Mouse (Mus musculus) kidney, adult 9 months (tissue): ENCODE results near the gene Atl3.

Experiments used
- DNase-seq: peaks from one replicate; pipeline ENCODE4 v3.0.0; 2022

Gene Atl3

DNA sequence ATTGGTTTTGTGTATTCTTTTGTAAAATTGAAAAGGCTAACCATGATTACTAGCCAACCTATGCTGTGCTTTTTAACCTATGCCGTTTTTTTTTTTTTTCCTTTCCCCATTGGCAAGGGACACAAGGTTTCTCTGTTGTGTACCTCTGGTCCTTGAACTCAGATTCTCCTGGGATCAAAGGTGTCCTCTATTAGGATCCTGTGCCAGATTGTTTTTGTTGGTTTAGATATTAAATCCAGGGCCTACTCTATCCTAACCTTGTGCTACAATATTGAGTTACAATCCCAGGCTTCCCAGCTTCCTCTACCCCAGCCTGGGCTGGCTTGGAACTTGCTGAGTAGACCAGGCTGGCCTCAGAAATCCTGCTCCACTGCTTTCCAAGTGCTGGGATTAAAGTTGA lies 6.9 kb downstream of the Atl3 start:
- DNase-seq = peak; percentile 89

GRCm38 (mm10) chr19:7502432-7502831 lies 8.6 kb downstream of the Atl3 start:
- DNase-seq = no peak

- DNase-seq = no peak
Observed at GRCm38 (mm10) chr19:7506321-7506720, 12.5 kb downstream of the Atl3 start.

DNA sequence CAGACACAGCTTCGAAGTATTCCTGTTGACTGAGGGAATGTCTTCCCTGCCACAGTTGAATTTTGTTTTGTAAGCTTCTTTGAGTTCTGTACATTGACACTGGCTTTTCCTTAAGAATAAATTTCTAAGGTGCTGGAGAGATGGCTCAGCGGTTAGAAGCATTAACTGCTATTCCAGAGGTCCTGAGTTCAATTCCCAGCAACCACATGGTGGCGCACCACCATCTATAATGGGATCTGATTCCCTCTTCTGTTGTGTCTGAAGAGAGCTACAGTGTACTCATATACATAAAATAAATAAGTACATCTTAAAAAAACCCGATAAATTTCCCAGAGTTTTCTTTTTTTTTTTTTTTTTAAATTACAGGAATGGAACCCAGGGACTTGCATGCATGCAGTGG lies 14.2 kb downstream of the Atl3 start:
- no peak for DNase-seq

GRCm38 (mm10) chr19:7516437-7516836 lies 22.6 kb downstream of the Atl3 start:
- DNase-seq = no peak

- DNase-seq = no peak
Observed at GRCm38 (mm10) chr19:7521619-7522018, 27.8 kb downstream of the Atl3 start.

- no peak for DNase-seq
Observed at GRCm38 (mm10) chr19:7522856-7523255, 29.0 kb downstream of the Atl3 start.

DNA sequence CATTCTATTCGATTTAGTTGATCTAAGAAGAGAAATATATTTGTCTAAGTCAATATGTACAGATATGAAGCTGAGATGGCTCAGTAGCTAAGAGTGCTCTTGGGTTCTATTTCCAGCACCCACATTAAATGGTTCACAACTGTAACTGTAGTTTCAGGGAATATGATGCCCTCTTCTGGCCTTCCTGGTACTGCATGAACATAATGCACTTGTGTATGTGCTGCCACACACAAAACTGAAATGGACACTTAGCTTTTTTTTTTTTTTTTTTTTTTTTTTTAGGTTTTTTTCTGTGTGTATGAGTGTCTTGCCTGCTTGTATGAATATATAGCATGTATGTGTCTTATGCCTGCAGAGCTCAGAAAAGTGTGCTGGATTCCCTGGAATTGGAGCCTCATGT lies 29.5 kb downstream of the Atl3 start:
- no peak for DNase-seq

DNA sequence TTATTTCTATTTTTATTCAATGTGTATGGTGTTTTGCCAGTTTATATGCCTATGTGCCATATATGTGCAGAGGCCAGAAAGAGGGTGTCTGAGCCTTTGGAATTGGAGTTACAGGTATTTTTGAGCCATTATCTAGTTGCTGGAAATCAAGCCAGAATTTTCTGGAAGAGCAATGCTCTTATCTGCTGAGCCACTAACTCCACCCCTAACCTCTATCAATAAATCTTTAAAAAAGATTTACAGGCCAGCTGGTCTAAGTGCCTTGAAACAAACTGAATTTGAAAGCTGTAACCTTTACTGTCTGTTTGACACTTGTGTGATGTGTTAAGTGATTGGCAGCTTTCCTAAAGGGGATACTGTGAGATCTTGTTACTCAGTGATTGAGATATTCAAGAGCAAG lies 29.9 kb downstream of the Atl3 start:
- DNase-seq = no peak

DNA sequence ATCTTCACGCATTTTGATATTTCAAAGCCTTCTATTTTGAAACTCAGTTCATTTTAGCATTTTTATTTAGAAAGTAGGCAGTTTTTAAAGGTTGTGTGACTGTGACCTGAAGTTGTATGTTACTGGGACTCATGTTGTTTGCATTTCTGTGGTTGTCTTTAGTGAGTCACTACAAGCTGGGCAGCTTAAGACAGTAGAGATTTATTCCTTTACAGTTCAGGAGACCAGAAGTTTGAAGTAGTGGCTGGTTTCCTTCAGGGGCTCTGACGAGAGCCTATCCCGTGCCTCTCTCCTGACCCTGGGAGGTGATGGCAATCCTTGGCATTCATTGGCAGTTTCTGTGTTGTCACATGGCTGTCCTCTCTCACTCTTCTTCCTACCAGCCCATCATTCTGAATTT lies 31.0 kb downstream of the Atl3 start:
- DNase-seq = no peak

- peak; percentile 62 for DNase-seq
Observed at GRCm38 (mm10) chr19:7528639-7529428, 35.0 kb downstream of the Atl3 start.

DNA sequence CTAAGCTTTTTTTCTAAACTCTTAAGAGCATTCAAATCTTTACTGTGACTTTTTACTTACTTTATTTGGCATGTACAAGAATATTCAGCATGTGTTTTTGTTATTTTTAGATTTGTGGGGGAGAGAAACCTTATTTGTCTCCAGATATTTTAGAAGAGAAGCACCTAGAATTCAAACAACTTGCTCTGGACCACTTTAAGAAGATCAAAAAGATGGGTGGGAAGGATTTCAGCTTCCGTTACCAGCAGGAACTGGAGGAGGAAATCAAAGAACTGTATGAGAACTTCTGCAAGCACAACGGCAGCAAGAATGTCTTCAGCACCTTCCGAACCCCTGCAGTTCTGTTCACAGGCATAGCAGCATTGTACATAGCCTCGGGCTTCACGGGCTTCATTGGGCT lies 38.1 kb downstream of the Atl3 start:
- DNase-seq = no peak

- peak; percentile 11 for DNase-seq
Observed at GRCm38 (mm10) chr19:7533891-7534290, 40.1 kb downstream of the Atl3 start.

DNA sequence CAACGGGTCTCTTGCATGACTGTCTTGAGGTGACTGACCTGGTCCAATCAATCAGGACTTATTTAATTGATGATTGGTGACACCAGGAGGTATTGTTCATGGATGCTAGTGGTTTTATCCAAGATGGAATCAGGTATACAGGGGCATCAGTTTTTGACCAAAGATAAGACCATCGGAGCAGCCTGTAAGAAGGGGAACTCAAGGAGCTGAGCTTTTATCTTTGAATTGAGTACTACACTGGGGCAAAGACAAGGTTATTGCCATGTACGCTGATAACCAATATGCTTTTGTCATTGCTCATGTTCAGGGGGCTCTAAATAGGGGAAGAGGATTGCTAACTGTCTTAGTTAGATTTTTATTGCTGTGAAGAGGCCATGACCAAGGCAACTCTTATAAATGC lies 55.1 kb downstream of the Atl3 start:
- DNase-seq = no peak

GRCm38 (mm10) chr19:7551550-7552300 lies 57.9 kb downstream of the Atl3 start:
- DNase-seq = no peak

- DNase-seq = no peak
Observed at GRCm38 (mm10) chr19:7552301-7552673, 58.4 kb downstream of the Atl3 start.

DNA sequence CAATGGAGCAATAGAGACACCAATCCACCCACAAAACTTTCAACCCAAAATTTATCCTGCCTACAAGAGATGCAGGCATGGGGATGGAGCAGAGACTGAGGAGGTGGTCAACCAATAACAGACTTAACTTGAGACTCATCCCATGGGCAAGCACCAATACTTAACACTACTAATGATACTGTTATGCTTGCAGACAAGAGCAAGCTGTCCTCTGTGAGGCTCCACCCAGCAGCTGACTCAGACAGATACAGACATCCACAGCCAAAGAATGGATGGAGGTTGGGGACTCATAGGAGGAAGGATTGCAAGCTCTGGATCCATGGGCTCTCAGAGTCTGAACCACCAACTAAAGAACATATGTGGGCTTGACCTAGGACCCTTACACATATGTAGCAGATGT lies 59.6 kb downstream of the Atl3 start:
- no peak for DNase-seq

DNA sequence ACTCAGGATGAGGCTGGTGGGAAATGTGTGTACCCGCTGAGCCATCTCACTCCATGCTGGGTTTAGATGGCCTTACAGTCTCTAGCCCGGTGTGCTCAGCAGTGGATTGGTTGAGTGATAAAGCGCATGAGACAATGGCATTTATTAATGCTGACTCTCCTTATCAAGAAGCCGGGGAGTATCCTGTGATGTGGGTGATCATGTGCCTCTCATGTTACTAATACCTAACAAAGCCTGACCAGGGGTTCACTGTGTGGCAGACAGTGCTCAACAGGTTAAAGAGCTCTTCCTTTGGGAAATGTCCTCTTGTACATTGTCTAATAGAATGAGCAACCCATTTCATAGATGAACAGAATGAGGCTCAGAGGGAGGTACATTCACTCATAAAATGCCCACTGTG lies 61.0 kb downstream of the Atl3 start:
- DNase-seq = no peak

GRCm38 (mm10) chr19:7556641-7557040 lies 62.8 kb downstream of the Atl3 start:
- DNase-seq = no peak

DNA sequence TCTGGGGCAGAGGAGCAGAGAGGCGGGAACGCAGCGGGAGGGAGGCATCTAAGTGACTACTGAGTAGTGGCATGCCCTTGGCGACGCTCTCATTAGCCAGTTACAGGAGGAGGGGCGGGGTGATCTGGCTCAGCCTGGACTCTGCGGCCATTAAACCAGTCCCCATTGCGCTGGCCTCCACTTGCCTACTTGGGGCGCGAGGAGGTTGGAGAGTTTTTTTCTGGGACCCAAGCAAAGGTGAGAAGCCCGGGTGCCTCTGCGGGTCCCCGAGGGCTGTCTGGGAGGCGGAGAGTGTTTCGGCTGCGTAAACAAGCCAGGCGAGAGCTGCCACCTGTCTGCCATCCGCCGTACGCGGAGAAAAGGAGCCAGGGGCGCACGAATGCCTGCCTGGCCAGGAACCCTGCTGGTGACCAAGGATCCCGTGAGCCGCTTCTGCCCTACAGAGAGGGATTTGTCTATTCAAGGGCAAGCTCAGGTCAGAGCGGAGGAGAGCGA lies 63.5 kb downstream of the Atl3 start, which contains the start of gene Pla2g16:
Gene Pla2g16, plus strand, starts transcription at position 132 of the 495 bp plus-strand sequence.
- DNase-seq = peak; percentile 82

DNA sequence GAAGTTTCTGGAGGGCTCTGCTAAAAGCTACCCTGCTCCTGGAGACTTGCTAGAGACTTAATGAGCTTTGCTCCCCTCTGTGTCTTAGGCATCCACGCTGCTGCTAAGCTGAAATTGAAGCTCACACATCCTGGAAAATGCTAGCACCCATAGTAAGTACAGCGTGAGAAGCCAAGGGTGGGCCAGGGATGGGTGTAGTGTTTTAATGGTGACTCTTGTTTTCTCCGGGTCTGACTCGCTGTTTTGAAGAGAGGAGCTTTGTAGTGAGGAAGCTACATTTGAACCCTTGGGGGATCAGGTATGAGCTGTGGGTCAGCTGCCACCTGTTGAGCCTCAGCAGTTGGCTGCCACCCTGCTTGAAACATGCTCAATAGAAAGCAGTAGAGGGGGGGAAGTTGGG lies 64.0 kb downstream of the Atl3 start:
- DNase-seq = no peak

- DNase-seq = no peak
Observed at GRCm38 (mm10) chr19:7558675-7559074, 64.8 kb downstream of the Atl3 start.

DNA sequence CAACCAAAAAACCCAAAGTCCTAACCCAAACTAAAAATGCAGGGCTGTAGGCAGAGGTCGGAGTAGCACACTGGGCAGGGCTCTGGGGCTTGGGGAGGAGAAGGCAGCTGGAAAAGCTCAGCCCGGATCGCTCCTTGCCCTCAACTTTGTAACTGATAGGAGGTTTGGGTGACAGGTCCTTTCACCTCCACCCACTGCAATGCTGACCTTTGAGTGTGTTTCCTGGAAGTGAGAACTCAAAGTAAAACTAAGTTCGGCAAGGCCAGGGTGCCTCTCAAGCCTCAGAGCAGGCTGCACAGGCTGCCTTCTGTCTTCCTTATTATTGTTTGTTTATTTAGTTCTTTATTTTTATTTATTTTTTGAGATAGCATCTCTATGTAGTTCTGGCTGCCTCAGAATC lies 66.1 kb downstream of the Atl3 start:
- DNase-seq = no peak

GRCm38 (mm10) chr19:7561456-7561855 lies 67.6 kb downstream of the Atl3 start:
- no peak for DNase-seq
